Mouse (Mus musculus) urinary bladder, adult 18-20 months (tissue): Measurements from ENCODE around the gene Hoxb2.

Source experiments
- DNase-seq, 2 experiments: peaks; one replicate each; pipeline ENCODE4 v3.0.0; 2022; ENCODE audit warnings: low spot score in 2 of 2, mixed read lengths in 2 of 2

Hoxb2 gene

GRCm38 (mm10) chr11:96399923-96400322 lies 49.6 kb downstream of the Hoxb2 start:
- peak in 1 of 2 experiments; percentile 64 for DNase-seq
